30 mouse cellular contexts compared by ENCODE assay signal in genomic region chr11:115619949-115620348, GRCm38 (mm10).
"Had no signal": no experiment of that assay in that cellular context is flagged by ENCODE, and none has a peak within 500 bp of the region (broad histone marks: within the 10 kb centered on the region; RNA-seq: fewer than 3 reads in every experiment).

No protein-coding gene starts in this region.

- H3K27ac ChIP-seq: gastrocnemius, adult 2 months; heart, adult 2 months; heart, embryonic 13.5 days; heart, embryonic 15.5 days; hindbrain, embryonic 10.5 days; hindbrain, embryonic 12.5 days; hindbrain, embryonic 14.5 days; intestine, embryonic 15.5 days; layer of hippocampus, adult 2 months; left cerebral cortex, adult 2 months; limb, embryonic 10.5 days; limb, embryonic 12.5 days; liver, embryonic 13.5 days; liver, embryonic 15.5 days had no signal

- DNase-seq: gastrocnemius, adult 2 months; gastrocnemius, postnatal 10 days; gastrocnemius, postnatal 25 days; heart, adult 2 months; heart, postnatal 14 days; heart, postnatal 4 days; kidney, adult 18-20 months; kidney, adult 8-10 months; kidney, postnatal 10 days; kidney, postnatal 25 days; kidney, postnatal 4 days; liver; liver, embryonic 13.5 days; liver, postnatal 0 days had no signal

- H3K4me3 ChIP-seq: gastrocnemius, adult 2 months; heart, adult 2 months; heart, embryonic 13.5 days; heart, embryonic 15.5 days; hindbrain, embryonic 10.5 days; hindbrain, embryonic 12.5 days; intestine, embryonic 15.5 days; layer of hippocampus, adult 2 months; left cerebral cortex, adult 2 months; limb, embryonic 10.5 days; limb, embryonic 12.5 days; liver, embryonic 13.5 days; liver, embryonic 15.5 days had no signal

- H3K4me2 ChIP-seq: heart, embryonic 11.5 days; heart, embryonic 13.5 days; heart, embryonic 15.5 days; hindbrain, embryonic 12.5 days; hindbrain, embryonic 14.5 days; intestine, embryonic 15.5 days; limb, embryonic 12.5 days; liver, embryonic 11.5 days; liver, embryonic 13.5 days; liver, embryonic 15.5 days had no signal

- H3K27me3 ChIP-seq: heart, embryonic 13.5 days; heart, embryonic 15.5 days; hindbrain, embryonic 12.5 days; intestine, embryonic 15.5 days; limb, embryonic 12.5 days; liver, embryonic 13.5 days; liver, embryonic 15.5 days had no signal

- H3K9ac ChIP-seq: heart, embryonic 13.5 days; heart, embryonic 15.5 days; hindbrain, embryonic 14.5 days; intestine, embryonic 15.5 days; limb, embryonic 12.5 days; liver, embryonic 13.5 days; liver, embryonic 15.5 days; liver, postnatal 0 days had no signal

- ATAC-seq: hindbrain, embryonic 16.5 days; inflammation-experienced regulatory T-cells, adult 6 months; intestine, embryonic 15.5 days; intestine, postnatal 0 days; liver, postnatal 0 days had no signal

- H3K4me1 ChIP-seq: hindbrain, embryonic 12.5 days; intestine, embryonic 15.5 days; limb, embryonic 12.5 days had no signal

- H3K9me3 ChIP-seq: heart, embryonic 13.5 days; heart, embryonic 15.5 days; hindbrain, embryonic 10.5 days; hindbrain, embryonic 12.5 days; intestine, embryonic 15.5 days; limb, embryonic 10.5 days; limb, embryonic 12.5 days; liver, embryonic 13.5 days; liver, embryonic 15.5 days had no signal
